Mouse (Mus musculus) brain, embryonic 14.5 days (tissue): ENCODE results near the gene Tmem218. TPM values are rescaled to one million over a fixed set of nuclear protein-coding genes. Genes with fewer than 3 reads are reported as not detected.

Experiments used
- DNase-seq: peaks from one replicate; pipeline ENCODE4 v3.0.0-alpha.2; 2011; ENCODE audit warnings: low read depth
- CTCF ChIP-seq: fragments of 200-500 bp; IDR thresholded peaks from 2 replicates; pipeline ENCODE4 v1.5.1; 2012; ENCODE audit warnings: inconsistent platforms, mild to moderate bottlenecking, moderate library complexity, borderline replicate concordance; ENCODE audit not compliant: insufficient read depth, insufficient read length; ENCODE audit errors: extremely low read depth
- POLR2A ChIP-seq: fragments of 200-500 bp; IDR thresholded peaks from 2 replicates; pipeline ENCODE4 v1.6.1; 2012; ENCODE audit warnings: mild to moderate bottlenecking, inconsistent platforms, borderline replicate concordance; ENCODE audit not compliant: poor library complexity, insufficient read depth, insufficient read length, severe bottlenecking; ENCODE audit errors: extremely low read depth
- polyA plus RNA-seq: library from polyadenylated mRNA; depleted of rRNA; stranded (reverse); fragments of >200 nt; gene quantifications from 2 replicates; pipeline ENCODE4 v1.2.3, GENCODE M21; 2012; rRNA removed

The Tmem218 gene
- 4.7 and 4.8 TPM in 2 replicates for polyA plus RNA-seq

DNA sequence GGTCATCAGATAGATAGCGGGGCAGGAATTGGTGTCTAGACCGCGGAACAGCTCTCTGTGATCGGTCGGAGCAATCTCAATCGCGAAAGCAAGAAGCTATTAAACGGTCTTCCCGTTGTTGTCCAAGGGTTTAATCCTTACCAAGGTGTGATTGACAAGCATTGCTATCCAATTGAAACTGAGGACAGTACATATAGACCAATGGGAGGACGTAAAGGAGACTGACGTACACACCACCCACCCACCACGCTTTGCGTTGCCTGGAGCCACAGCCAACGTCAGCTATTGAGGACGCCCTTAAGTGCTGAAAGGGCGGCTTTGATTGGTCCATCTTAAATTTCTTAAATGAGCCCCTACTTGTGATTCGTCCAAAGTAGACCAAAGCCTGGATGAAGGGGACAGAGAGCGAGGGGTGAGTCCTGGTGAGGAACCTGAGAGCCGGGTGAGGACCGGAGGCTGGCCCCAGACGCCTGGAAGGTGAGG, at the start of gene Tmem218:
TSS of gene Tmem218 (plus strand) at position 295 of the 483 bp plus-strand sequence.
- DNase-seq = peak; percentile 100
- TF ChIP-seq CTCF (no peak), POLR2A (peak; percentile 39; the same call in 1 of the 2 replicates)

DNA sequence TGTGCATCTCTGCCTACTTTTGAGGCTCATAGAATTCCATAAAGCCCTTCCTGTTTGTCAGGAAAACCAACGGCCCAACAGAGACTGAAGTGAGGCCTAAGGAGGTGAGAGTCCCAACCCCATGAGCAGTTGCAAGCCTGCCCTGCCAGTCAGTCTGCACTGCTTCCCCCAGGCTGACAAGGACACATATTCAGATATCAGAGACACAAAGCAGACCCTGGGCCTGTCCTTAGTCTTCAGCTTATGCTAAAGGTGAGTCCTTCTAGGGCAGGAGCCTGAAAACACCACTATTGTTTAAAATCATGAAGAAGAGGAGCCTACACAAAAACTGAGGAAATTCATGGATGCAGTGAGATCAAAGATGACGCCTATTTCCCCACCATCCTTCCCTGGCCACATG, 47.3 kb upstream of the Tmem218 start:
- DNase-seq = no peak
- TF ChIP-seq POLR2A (no peak), CTCF (no peak)

DNA sequence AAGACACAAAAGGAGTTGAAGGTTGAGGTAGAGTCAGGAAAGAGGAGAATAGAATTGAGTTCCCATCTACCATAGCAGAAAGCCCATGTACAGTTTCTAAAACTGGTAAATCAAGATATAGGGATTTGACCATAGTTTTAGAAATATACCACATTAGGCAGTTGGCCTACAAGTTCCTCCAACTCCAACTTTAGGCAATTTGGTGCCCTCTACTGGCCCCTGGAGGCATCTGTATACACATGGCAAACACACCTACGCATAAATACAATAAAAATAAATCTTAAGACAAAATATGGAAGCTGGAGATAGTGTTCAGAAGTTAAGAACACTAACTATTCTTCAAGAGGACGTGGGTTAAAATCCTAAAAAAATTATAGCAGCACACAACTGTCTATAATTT, 41.1 kb upstream of the Tmem218 start:
- DNase-seq = peak; percentile 38
- TF ChIP-seq CTCF (peak; percentile 51; the same call in 1 of the 2 replicates), POLR2A (no peak)

DNA sequence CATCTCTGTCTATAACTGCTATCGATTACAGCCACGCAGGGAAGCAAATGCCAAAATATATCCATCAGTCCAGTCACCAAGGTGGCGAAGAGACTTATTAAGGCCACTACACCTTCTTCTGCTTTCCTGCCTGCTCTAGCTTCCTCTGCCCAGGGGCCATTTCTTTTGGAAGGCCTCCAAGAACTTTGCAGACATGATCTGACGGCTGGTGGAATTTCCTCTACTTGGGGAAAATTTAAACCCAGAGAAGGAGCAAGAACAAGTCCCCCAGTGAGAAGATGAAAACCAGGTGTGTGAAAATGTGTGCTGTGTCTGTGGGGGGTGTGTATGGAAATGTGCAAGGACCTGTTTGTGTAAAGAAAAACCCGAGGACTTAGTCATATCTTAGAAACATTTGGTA, 34.6 kb upstream of the Tmem218 start:
- TF ChIP-seq CTCF (no peak), POLR2A (no peak)
- DNase-seq = peak; percentile 32

DNA sequence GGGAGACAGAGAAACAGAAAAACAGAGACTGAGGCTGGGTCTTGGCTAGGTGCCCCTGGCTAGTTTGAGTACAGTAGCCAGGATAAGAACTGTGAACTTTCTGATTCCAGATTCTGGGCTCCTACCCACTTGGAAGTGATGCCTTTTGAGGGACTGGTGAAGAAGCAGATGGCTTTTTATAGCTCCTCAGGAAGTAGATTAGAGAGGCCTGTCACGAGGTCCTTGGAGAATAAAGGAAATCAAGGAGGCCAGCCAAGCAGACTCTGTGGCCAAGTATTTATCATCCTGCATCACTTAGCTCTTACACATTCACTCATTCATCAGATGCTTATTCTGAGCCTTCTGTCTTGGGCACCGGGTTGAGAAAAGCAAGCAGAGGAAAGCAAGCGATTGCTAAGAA, 32.0 kb upstream of the Tmem218 start:
- TF ChIP-seq CTCF (no peak), POLR2A (no peak)
- peak; percentile 73 for DNase-seq

DNA sequence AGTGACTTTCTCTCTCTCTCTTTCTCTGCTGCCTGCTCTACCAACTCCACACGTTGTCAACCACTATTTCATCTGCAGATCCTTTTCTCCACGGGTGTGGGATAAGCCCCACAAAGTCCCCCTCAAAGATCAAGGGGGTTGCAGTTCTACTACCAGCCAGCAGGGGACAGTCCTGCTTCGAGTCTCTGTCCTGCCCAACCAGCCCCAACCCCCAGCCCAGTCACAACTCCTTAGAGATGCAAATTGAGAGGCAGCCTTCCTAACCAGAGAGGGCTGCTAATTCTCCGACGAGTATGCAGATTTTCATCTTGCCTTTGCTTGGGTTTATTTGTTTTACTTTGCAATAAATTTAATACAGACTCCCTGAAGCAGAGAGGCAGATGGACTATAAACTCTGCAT, 30.9 kb upstream of the Tmem218 start:
- peak; percentile 94 for DNase-seq
- TF ChIP-seq POLR2A (no peak), CTCF (peak; percentile 95)

DNA sequence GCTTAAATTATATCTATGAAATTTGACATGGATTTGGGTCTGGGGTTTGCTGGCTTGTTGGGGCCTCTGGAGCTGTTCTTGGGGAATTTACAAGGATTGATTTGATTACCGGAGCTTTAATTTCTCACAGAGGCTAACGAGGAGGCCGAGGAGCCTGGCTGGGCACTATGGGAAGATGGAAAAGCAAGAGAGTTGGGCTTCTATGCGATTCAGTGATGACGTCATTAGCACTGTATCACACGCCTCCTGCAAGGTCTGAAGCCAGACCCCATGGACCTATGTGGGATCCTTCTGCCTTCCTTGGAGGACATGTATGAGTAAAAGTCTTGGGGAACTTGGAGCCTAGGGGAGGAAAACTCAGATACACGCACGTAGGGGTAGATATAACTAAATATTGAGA, 30.5 kb upstream of the Tmem218 start:
- DNase-seq = peak; percentile 59

DNA sequence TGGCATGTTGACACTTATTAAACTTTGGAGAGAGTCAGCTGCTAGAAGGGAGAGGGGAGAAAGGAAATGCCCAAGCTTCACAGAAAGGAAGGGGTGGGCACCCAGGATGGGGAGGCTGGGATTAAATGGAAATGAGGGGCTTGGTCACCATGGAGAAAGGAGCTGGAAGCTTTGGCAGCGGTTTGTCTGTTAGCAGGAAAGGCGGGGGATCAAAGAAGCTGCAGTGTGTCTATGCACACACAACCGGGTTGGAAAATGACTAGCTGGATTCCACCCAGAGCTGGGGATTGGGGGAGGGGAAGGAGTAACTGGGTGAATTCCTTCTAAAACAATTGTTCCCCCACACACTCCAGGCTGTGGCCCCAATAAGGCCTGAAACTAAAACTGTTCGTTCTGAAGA, 29.1 kb upstream of the Tmem218 start:
- TF ChIP-seq CTCF (no peak), POLR2A (no peak)
- peak; percentile 94 for DNase-seq

More for the DNA sequence above, 30.5 kb upstream of the Tmem218 start:
- TF ChIP-seq CTCF (no peak), POLR2A (no peak)

DNA sequence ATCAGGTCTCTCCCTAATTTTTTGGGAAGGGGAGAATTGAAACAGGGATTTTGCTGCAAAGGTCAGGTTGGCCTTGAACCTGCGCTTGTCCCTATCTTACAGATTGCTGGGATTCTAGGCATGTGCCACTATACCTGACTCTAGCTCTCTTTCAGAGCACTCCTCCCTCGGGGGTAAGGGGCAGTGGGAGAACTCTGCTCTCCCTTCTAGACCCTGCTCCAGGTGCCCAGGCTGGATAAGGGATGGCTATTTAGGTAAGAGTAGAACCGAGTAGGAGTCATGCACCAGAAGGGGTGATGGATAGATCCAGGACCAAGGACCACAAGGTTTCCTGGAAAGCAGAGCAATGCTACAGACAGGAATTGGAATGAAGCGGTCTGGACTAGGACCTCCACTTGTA, 28.4 kb upstream of the Tmem218 start:
- TF ChIP-seq CTCF (no peak), POLR2A (no peak)
- DNase-seq = no peak

DNA sequence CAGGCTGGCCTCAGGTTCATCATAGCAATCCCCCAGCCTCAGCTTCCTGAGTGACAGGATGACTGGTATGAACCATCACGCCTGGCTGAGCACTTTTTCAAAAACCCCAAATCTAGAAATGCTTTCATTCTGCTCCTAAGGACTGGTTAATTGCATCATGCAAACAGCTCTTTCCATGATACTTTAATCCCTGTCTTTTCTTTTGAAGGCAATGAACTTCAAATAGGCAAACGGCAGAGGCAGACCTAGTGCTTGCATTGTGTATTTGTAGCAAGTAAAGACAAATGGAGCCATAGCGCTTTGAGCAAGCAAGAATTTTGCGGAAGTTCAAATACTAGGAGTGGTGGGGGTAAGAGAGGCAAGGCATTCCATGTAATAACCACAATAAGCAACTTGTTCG, 26.4 kb upstream of the Tmem218 start:
- peak; percentile 60 for DNase-seq
- TF ChIP-seq CTCF = no peak
- no peak for TF ChIP-seq POLR2A

DNA sequence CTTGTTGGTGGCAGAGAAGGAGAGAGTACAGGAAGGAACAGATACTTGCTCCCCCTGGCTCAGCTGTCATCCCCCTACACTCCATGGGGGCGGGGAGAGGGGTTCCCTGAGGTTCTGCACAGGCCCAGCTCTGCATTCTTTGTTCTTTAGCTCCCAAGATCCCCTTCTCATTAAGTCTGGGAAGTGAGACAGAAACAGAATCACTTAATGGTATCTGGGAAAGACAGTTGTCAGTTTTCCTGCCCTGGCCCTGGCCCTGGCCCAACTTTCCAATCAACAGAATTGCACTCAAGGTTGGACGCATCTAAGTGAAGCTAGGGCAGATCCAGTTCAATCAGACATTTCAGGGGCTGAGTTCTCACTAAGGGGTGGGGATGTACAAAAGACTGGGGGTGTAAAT, 24.8 kb upstream of the Tmem218 start:
- DNase-seq = peak; percentile 38
- TF ChIP-seq CTCF (no peak), POLR2A (no peak)

DNA sequence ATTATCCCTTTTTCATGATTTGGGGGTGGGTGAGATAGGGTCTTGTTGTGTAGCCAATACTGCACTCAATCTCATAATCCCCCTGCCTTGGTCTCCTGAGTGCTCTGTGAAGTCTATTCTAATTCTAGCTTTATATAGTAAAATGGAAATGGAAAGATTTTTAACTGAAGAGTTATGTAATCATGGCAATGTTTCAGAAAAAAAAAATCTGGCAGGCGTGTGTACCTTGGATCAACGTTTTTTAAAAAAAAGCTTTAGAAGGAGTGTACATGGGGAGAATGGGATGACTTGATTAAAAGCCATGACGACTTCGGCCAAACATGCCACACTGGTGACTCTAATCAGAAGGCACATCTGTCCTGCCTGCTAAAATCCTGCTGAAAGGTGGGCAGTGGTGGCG, 20.6 kb upstream of the Tmem218 start:
- no peak for DNase-seq
- TF ChIP-seq CTCF = no peak
- no peak for TF ChIP-seq POLR2A
